ENCODE assay signal across 9 mouse cellular contexts in genomic region chr3:84303395-84303949, GRCm38 (mm10). TPM values are rescaled to one million over a fixed set of nuclear protein-coding genes. Genes with fewer than 3 reads are reported as not detected.
DNase-seq lines count a peak whose midpoint lies in the region; ATAC-seq and TF ChIP-seq lines count a peak whose summit lies in the region.
"Had no signal": no experiment of that assay in that cellular context is flagged by ENCODE, and none has a peak within 500 bp of the region (broad histone marks: within the 10 kb centered on the region; RNA-seq: fewer than 3 reads in every experiment).

No protein-coding gene starts in this region.

- peaks cover 22% of the 10 kb centered on the region for H3K4me1 ChIP-seq in limb, embryonic 12.5 days (replicated peaks)
- H3K4me1 ChIP-seq in limb, embryonic 10.5 days = peaks cover 26% of the 10 kb centered on the region
- peaks cover 48% of the 10 kb centered on the region for H3K4me1 ChIP-seq in forebrain, embryonic 12.5 days
- peaks cover 11% of the 10 kb centered on the region; the same call in 1 of the 2 replicates for H3K4me1 ChIP-seq in hindbrain, postnatal 0 days (ENCODE audit: insufficient read depth, low read length)
- H3K4me1 ChIP-seq in neural tube, embryonic 14.5 days (ENCODE audit: control insufficient read depth, insufficient read depth, low read length) = peaks cover 28% of the 10 kb centered on the region
- peaks cover 13% of the 10 kb centered on the region for H3K4me1 ChIP-seq in thymus, adult 2 months (replicated peaks; ENCODE audit: control insufficient read depth, insufficient read depth, low read length)

- peaks cover 60% of the 10 kb centered on the region for H3K27me3 ChIP-seq in limb, embryonic 12.5 days
- H3K27me3 ChIP-seq in limb, embryonic 10.5 days (ENCODE audit: low read depth, poor library complexity, severe bottlenecking) = peaks cover 71% of the 10 kb centered on the region
- peaks cover 10% of the 10 kb centered on the region for H3K27me3 ChIP-seq in forebrain, embryonic 12.5 days
- no peaks in the 10 kb centered on the region for H3K27me3 ChIP-seq in hindbrain, postnatal 0 days (ENCODE audit: insufficient read depth, low read length)
- no peaks in the 10 kb centered on the region for H3K27me3 ChIP-seq in neural tube, embryonic 14.5 days (ENCODE audit: control insufficient read depth, insufficient read depth, low read length)
- peaks cover 8% of the 10 kb centered on the region; the same call in 1 of the 2 replicates for H3K27me3 ChIP-seq in thymus, adult 2 months (ENCODE audit: control insufficient read depth, insufficient read depth, low read length)

- H3K4me2 ChIP-seq in limb, embryonic 12.5 days = peak overlapping the region; percentile 73; the same call in 1 of the 2 replicates
- H3K4me2 ChIP-seq in forebrain, embryonic 12.5 days = peak overlapping the region; percentile 79
- H3K4me2 ChIP-seq in hindbrain, postnatal 0 days (ENCODE audit: low read depth, low read length) = peak overlapping the region; percentile 83
- H3K4me2 ChIP-seq in neural tube, embryonic 14.5 days (ENCODE audit: low read depth, low read length) = peak overlapping the region; percentile 88

- H3K9me3 ChIP-seq in limb, embryonic 12.5 days = no peaks in the 10 kb centered on the region
- no peaks in the 10 kb centered on the region for H3K9me3 ChIP-seq in limb, embryonic 10.5 days (replicated peaks)
- 0 out of 2 replicates have a peak, but pooled peaks cover 3% of the 10 kb centered on the region for H3K9me3 ChIP-seq in forebrain, embryonic 12.5 days
- no peaks in the 10 kb centered on the region for H3K9me3 ChIP-seq in hindbrain, postnatal 0 days (ENCODE audit: low read length)
- H3K9me3 ChIP-seq in neural tube, embryonic 14.5 days (ENCODE audit: control insufficient read depth, low read length) = no peaks in the 10 kb centered on the region; the same call in 1 of the 2 replicates
- H3K9me3 ChIP-seq: heart, embryonic 15.5 days had no signal

- H3K27ac ChIP-seq in limb, embryonic 12.5 days = no peak overlapping the region
- no peak overlapping the region for H3K27ac ChIP-seq in limb, embryonic 10.5 days
- H3K27ac ChIP-seq in forebrain, embryonic 12.5 days = peak overlapping the region; percentile 91
- H3K27ac ChIP-seq in hindbrain, postnatal 0 days = peak overlapping the region; percentile 41
- peak overlapping the region; percentile 75 for H3K27ac ChIP-seq in neural tube, embryonic 14.5 days (ENCODE audit: low read depth, low read length)
- no peak overlapping the region for H3K27ac ChIP-seq in thymus, adult 2 months (ENCODE audit: control insufficient read depth, insufficient read depth, low read length)
- H3K27ac ChIP-seq: heart, embryonic 15.5 days had no signal

- no peak for ATAC-seq in limb, embryonic 12.5 days (ENCODE audit: insufficient number of reproducible peaks, insufficient read depth, low FRiP score, low TSS enrichment, low read depth)
- ATAC-seq in forebrain, embryonic 12.5 days (ENCODE audit: low FRiP score) = no peak
- no peak for ATAC-seq in hindbrain, postnatal 0 days
- no peak for ATAC-seq in neural tube, embryonic 14.5 days (ENCODE audit: low read depth)

- no peak overlapping the region for H3K9ac ChIP-seq in limb, embryonic 12.5 days (replicated peaks)
- peak overlapping the region; percentile 59 for H3K9ac ChIP-seq in forebrain, embryonic 12.5 days
- H3K9ac ChIP-seq in hindbrain, postnatal 0 days (replicated peaks; ENCODE audit: low read length) = peak overlapping the region; percentile 51; the same call in 1 of the 2 replicates
- peak overlapping the region; percentile 39 for H3K9ac ChIP-seq in neural tube, embryonic 14.5 days (replicated peaks; ENCODE audit: low read depth, low read length)

- H3K4me3 ChIP-seq in limb, embryonic 12.5 days (replicated peaks) = no peak overlapping the region
- no peak overlapping the region for H3K4me3 ChIP-seq in limb, embryonic 10.5 days
- H3K4me3 ChIP-seq in forebrain, embryonic 12.5 days (replicated peaks) = peak overlapping the region; percentile 47
- H3K4me3 ChIP-seq in hindbrain, postnatal 0 days (ENCODE audit: low read length) = peak overlapping the region; percentile 48
- peak overlapping the region; percentile 40 for H3K4me3 ChIP-seq in neural tube, embryonic 14.5 days (ENCODE audit: low read depth, low read length)
- H3K4me3 ChIP-seq in thymus, adult 2 months (ENCODE audit: control insufficient read depth, insufficient read depth, low read length) = no peak overlapping the region

- no peak for TF ChIP-seq POLR2A in thymus, adult 2 months (IDR thresholded peaks at IDR 0.05; ENCODE audit: control insufficient read depth, extremely low read depth, insufficient read depth, low read length, poor library complexity)

- no peak for DNase-seq in limb, embryonic 10.5 days (ENCODE audit: low spot score)
- no peak for DNase-seq in hindbrain, postnatal 0 days (ENCODE audit: low spot score)
- no peak for DNase-seq in thymus, adult 2 months
- DNase-seq in right cerebral cortex, postnatal 25 days = no peak

- no peaks in the 10 kb centered on the region for H3K36me3 ChIP-seq in limb, embryonic 12.5 days
- H3K36me3 ChIP-seq in limb, embryonic 10.5 days = no peaks in the 10 kb centered on the region
- no peaks in the 10 kb centered on the region for H3K36me3 ChIP-seq in forebrain, embryonic 12.5 days (replicated peaks)
- no peaks in the 10 kb centered on the region for H3K36me3 ChIP-seq in hindbrain, postnatal 0 days (ENCODE audit: insufficient read depth, low read length)
- H3K36me3 ChIP-seq in neural tube, embryonic 14.5 days (ENCODE audit: control insufficient read depth, insufficient read depth, low read length) = no peaks in the 10 kb centered on the region
- no peaks in the 10 kb centered on the region for H3K36me3 ChIP-seq in thymus, adult 2 months (ENCODE audit: control insufficient read depth, insufficient read depth, low read length)
- H3K36me3 ChIP-seq: heart, embryonic 15.5 days had no signal

- no peak for TF ChIP-seq CTCF in hindbrain, postnatal 0 days (IDR thresholded peaks at IDR 0.05; ENCODE audit: low read depth)
- no peak for TF ChIP-seq CTCF in thymus, adult 2 months (IDR thresholded peaks at IDR 0.05; ENCODE audit: borderline replicate concordance, control insufficient read depth, extremely low read depth, insufficient read depth, low read length, poor library complexity)

- 86% methylated on average over 8 of the region's 8 CpGs for WGBS in limb, embryonic 12.5 days
- 89% methylated on average over 8 of the region's 8 CpGs for WGBS in limb, embryonic 10.5 days
- 82% methylated on average over 8 of the region's 8 CpGs for WGBS in forebrain, embryonic 12.5 days
- 36% methylated on average over 8 of the region's 8 CpGs for WGBS in hindbrain, postnatal 0 days
- 23% methylated on average over 8 of the region's 8 CpGs for WGBS in neural tube, embryonic 14.5 days
- whole genome bisulfite sequencing in thymus, adult 2 months = 86% methylated on average over 8 of the region's 8 CpGs

RNA-seq across cellular contexts. Expression of gene Trim2, which starts 3.2 kb away (rescaled TPM):
- 17.8 and 18.5 TPM in 2 replicates for polyA plus RNA-seq in limb, embryonic 12.5 days (2016; fragmentation: Nextera tagmentation; extraction: Ambion mirVana)
- polyA plus RNA-seq in limb, embryonic 10.5 days (2016; fragmentation: Nextera tagmentation; extraction: Ambion mirVana) = 11.3 and 13.5 TPM in 2 replicates
- 107 and 110 TPM in 2 replicates for polyA plus RNA-seq in forebrain, embryonic 12.5 days (2016; fragmentation: Nextera tagmentation; extraction: Ambion mirVana)
- 217 and 236 TPM in 2 replicates for total RNA-seq in hindbrain, postnatal 0 days (2014; rRNA removed)
- polyA plus RNA-seq in hindbrain, postnatal 0 days (2015; fragmentation: Nextera tagmentation; extraction: Ambion mirVana) = 116 and 130 TPM in 2 replicates
- polyA plus RNA-seq in neural tube, embryonic 14.5 days (2014; fragmentation: Nextera tagmentation; extraction: Ambion mirVana) = 136 and 139 TPM in 2 replicates
- 2.9 and 4.2 TPM in 2 replicates for polyA plus RNA-seq in thymus, adult 2 months (2012; rRNA removed)
- total RNA-seq: monocyte, adult 5-6 weeks had no signal

Comparison
In these comparisons a context has a peak if more than half of its experiments do, and no peak if none do; other contexts are left out.
1. H3K27ac ChIP-seq: peak in forebrain, embryonic 12.5 days (single experiment), hindbrain, postnatal 0 days (single experiment) and neural tube, embryonic 14.5 days (single experiment); none in limb, embryonic 12.5 days (single experiment), limb, embryonic 10.5 days (single experiment) and thymus, adult 2 months (single experiment).
2. H3K4me3 ChIP-seq: peak in forebrain, embryonic 12.5 days (single experiment), hindbrain, postnatal 0 days (single experiment) and neural tube, embryonic 14.5 days (single experiment); none in limb, embryonic 12.5 days (single experiment), limb, embryonic 10.5 days (single experiment) and thymus, adult 2 months (single experiment).
3. Peak in every context shown above with its lines, with median percentiles within 50 percentile points of each other: H3K4me2 ChIP-seq.